Mouse (Mus musculus) stomach, embryonic 14.5 days (tissue): Measurements from ENCODE around the gene Pick1. TPM values are rescaled to one million over a fixed set of nuclear protein-coding genes. Genes with fewer than 3 reads are reported as not detected.
A peak's percentile ranks its signal among the peaks of the same experiment; 100 is the strongest.

Source experiments
- ATAC-seq: fragments of 200-750 bp; cut with Nextera tagmentation; 2 replicates; pipeline ENCODE4 v1.8.0; 2017; ENCODE audit warnings: low read depth, moderate TSS enrichment; ENCODE audit not compliant: insufficient number of reproducible peaks, insufficient read depth, low FRiP score
- H3K27ac ChIP-seq: fragments of 300-500 bp; sonication (generic); 2 replicates; pipeline ENCODE4 v1.5.1; 2014; ENCODE audit warnings: mild to moderate bottlenecking, low read length, moderate library complexity, mixed read lengths
- H3K27me3 ChIP-seq: fragments of 300-500 bp; sonication (generic); 2 replicates; pipeline ENCODE4 v1.6.1; 2014; ENCODE audit warnings: low read length, control low read depth, mixed read lengths; ENCODE audit not compliant: control insufficient read depth, insufficient read depth
- H3K36me3 ChIP-seq: fragments of 300-500 bp; sonication (generic); 2 replicates; pipeline ENCODE4 v1.6.1; 2014; ENCODE audit warnings: mild to moderate bottlenecking, control low read depth, low read length, moderate library complexity, mixed read lengths; ENCODE audit not compliant: control insufficient read depth, insufficient read depth
- H3K4me1 ChIP-seq: fragments of 300-500 bp; sonication (generic); 2 replicates; pipeline ENCODE4 v1.6.1; 2014; ENCODE audit warnings: low read length, control low read depth, mixed read lengths; ENCODE audit not compliant: control insufficient read depth, insufficient read depth
- H3K4me2 ChIP-seq: fragments of 300-500 bp; sonication (generic); replicated peaks from 2 replicates; pipeline ENCODE4 v1.6.1; 2014; ENCODE audit warnings: low read depth, low read length, control low read depth
- H3K4me3 ChIP-seq: fragments of 300-500 bp; sonication (generic); 2 replicates; pipeline ENCODE4 v1.5.1; 2014; ENCODE audit warnings: low read depth, low read length, control low read depth
- H3K9ac ChIP-seq: fragments of 300-500 bp; sonication (generic); replicated peaks from 2 replicates; pipeline ENCODE4 v1.6.1; 2014; ENCODE audit warnings: low read depth, mild to moderate bottlenecking, control low read depth, low read length, moderate library complexity, mixed read lengths
- H3K9me3 ChIP-seq: fragments of 300-500 bp; sonication (generic); 2 replicates; pipeline ENCODE4 v1.6.1; 2016; ENCODE audit warnings: low read depth, low read length, control low read depth; ENCODE audit not compliant: control insufficient read depth
- WGBS: fragments of 180-500 bp; shearing (Covaris S2); extraction: QIAGEN DNeasy Blood & Tissue Kit; methylation state at CpG from one replicate; pipeline ENCODE4 v1.1.7; 2014; 5-methylcytosine and 5-hydroxymethylcytosine counted together
- polyA plus RNA-seq: library from polyadenylated mRNA; unstranded; fragments of >200 nt; fragmentation: Nextera tagmentation; extraction: Ambion mirVana; gene quantifications from 2 replicates; pipeline ENCODE4 v1.2.1, GENCODE M21; 2014

Gene Pick1
- polyA plus RNA-seq, 1 experiment from 2014 or later, result 33.1 TPM

- ATAC-seq, result peak; percentile 94
- Histone ChIP-seq H3K27me3 (no peaks in the 10 kb centered on the region), H3K4me1 (no peaks in the 10 kb centered on the region), H3K4me3 (no peak overlapping the region), H3K4me2 (no peak overlapping the region), H3K36me3 (peaks cover 42% of the 10 kb centered on the region), H3K9ac (no peak overlapping the region), H3K27ac (no peak overlapping the region), H3K9me3 (no peaks in the 10 kb centered on the region)
- 17% methylated on average over 10 of the region's 10 CpGs for WGBS
Observed at GRCm38 (mm10) chr15:79243234-79244042, 14.5 kb downstream of the Pick1 start.

GRCm38 (mm10) chr15:79244071-79244893 is 15.3 kb downstream of the Pick1 start:
- 81% methylated on average over 7 of the region's 7 CpGs for WGBS
- H3K9me3 ChIP-seq, result no peaks in the 10 kb centered on the region
- no peak overlapping the region for H3K9ac ChIP-seq
- no peak overlapping the region for H3K4me2 ChIP-seq
- peaks cover 43% of the 10 kb centered on the region for H3K36me3 ChIP-seq
- no peak overlapping the region for H3K4me3 ChIP-seq
- H3K4me1 ChIP-seq, result no peaks in the 10 kb centered on the region
- H3K27me3 ChIP-seq, result no peaks in the 10 kb centered on the region
- H3K27ac ChIP-seq, result no peak overlapping the region
- no peak for ATAC-seq

GRCm38 (mm10) chr15:79245321-79245720 is 16.3 kb downstream of the Pick1 start:
- WGBS, result 88% methylated on average over 3 of the region's 3 CpGs
- peaks cover 35% of the 10 kb centered on the region for H3K36me3 ChIP-seq

GRCm38 (mm10) chr15:79250236-79250635 is 21.3 kb downstream of the Pick1 start:
- Histone ChIP-seq H3K27me3 (0 out of 2 replicates have a peak, but pooled peaks cover 6% of the 10 kb centered on the region), H3K9ac (no peak overlapping the region), H3K4me2 (no peak overlapping the region), H3K9me3 (no peaks in the 10 kb centered on the region), H3K4me1 (0 out of 2 replicates have a peak, but pooled peaks cover 8% of the 10 kb centered on the region), H3K36me3 (peaks cover 14% of the 10 kb centered on the region), H3K27ac (no peak overlapping the region), H3K4me3 (no peak overlapping the region)
- WGBS, result 76% methylated on average over 2 of the region's 2 CpGs
- ATAC-seq, result no peak

More at GRCm38 (mm10) chr15:79245321-79245720, 16.3 kb downstream of the Pick1 start:
- no peak overlapping the region for H3K4me2 ChIP-seq
- H3K4me3 ChIP-seq, result no peak overlapping the region
- no peaks in the 10 kb centered on the region for H3K9me3 ChIP-seq
- H3K27me3 ChIP-seq, result no peaks in the 10 kb centered on the region
- no peak for ATAC-seq
- H3K27ac ChIP-seq, result no peak overlapping the region
- no peaks in the 10 kb centered on the region for H3K4me1 ChIP-seq
- H3K9ac ChIP-seq, result no peak overlapping the region

- H3K9me3 ChIP-seq, result no peaks in the 10 kb centered on the region
- H3K4me3 ChIP-seq, result no peak overlapping the region
- no peak overlapping the region for H3K4me2 ChIP-seq
- ATAC-seq, result no peak
- no peak overlapping the region for H3K27ac ChIP-seq
- H3K27me3 ChIP-seq, result 0 out of 2 replicates have a peak, but pooled peaks cover 6% of the 10 kb centered on the region
- WGBS, result 56% methylated on average over 7 of the region's 7 CpGs
- H3K9ac ChIP-seq, result no peak overlapping the region
- peaks cover 8% of the 10 kb centered on the region; the same call in 1 of the 2 replicates for H3K36me3 ChIP-seq
- H3K4me1 ChIP-seq, result 0 out of 2 replicates have a peak, but pooled peaks cover 8% of the 10 kb centered on the region
Observed at GRCm38 (mm10) chr15:79251168-79251567, 22.2 kb downstream of the Pick1 start.

GRCm38 (mm10) chr15:79251781-79252491 is 23.0 kb downstream of the Pick1 start:
- Histone ChIP-seq H3K36me3 (peaks cover 8% of the 10 kb centered on the region; the same call in 1 of the 2 replicates), H3K9ac (peak overlapping the region; percentile 47), H3K27me3 (0 out of 2 replicates have a peak, but pooled peaks cover 6% of the 10 kb centered on the region), H3K9me3 (no peaks in the 10 kb centered on the region), H3K4me2 (peak overlapping the region; percentile 83), H3K4me3 (peak overlapping the region; percentile 35), H3K4me1 (0 out of 2 replicates have a peak, but pooled peaks cover 8% of the 10 kb centered on the region), H3K27ac (no peak overlapping the region)
- WGBS, result 2% methylated on average over 61 of the region's 61 CpGs
- ATAC-seq, result peak; percentile 50

- peak overlapping the region; percentile 35 for H3K4me3 ChIP-seq
- H3K27ac ChIP-seq, result no peak overlapping the region
- peaks cover 7% of the 10 kb centered on the region; the same call in 1 of the 2 replicates for H3K36me3 ChIP-seq
- H3K4me1 ChIP-seq, result 0 out of 2 replicates have a peak, but pooled peaks cover 8% of the 10 kb centered on the region
- no peaks in the 10 kb centered on the region for H3K9me3 ChIP-seq
- peak overlapping the region; percentile 47 for H3K9ac ChIP-seq
- peak overlapping the region; percentile 83 for H3K4me2 ChIP-seq
- no peak for ATAC-seq
- H3K27me3 ChIP-seq, result 0 out of 2 replicates have a peak, but pooled peaks cover 6% of the 10 kb centered on the region
- 32% methylated on average over 24 of the region's 24 CpGs for WGBS
Observed at GRCm38 (mm10) chr15:79252580-79252979, 23.6 kb downstream of the Pick1 start.

GRCm38 (mm10) chr15:79254661-79255060 is 25.7 kb downstream of the Pick1 start, which contains the start of gene Slc16a8:
Gene Slc16a8 (minus strand): TSS chr15:79254761.
- Histone ChIP-seq H3K9me3 (no peaks in the 10 kb centered on the region), H3K27ac (no peak within 1 kb of the TSS), H3K4me1 (0 out of 2 replicates have a peak, but pooled peaks cover 8% of the 10 kb centered on the region), H3K36me3 (no peaks in the 10 kb centered on the region), H3K9ac (no peak within 1 kb of the TSS), H3K4me3 (no peak within 1 kb of the TSS), H3K4me2 (no peak within 1 kb of the TSS), H3K27me3 (0 out of 2 replicates have a peak, but pooled peaks cover 6% of the 10 kb centered on the region)
- ATAC-seq, result no peak
- 30% methylated on average over 3 of the region's 3 CpGs for WGBS
